Mouse (Mus musculus) megakaryocyte progenitor cell, adult 5-6 weeks (primary cell): Measurements from ENCODE around the gene Tmem232. TPM values are rescaled to one million over a fixed set of nuclear protein-coding genes. Genes with fewer than 3 reads are reported as not detected.
"Not testable (repeated sequence)": the region's sequence is repeated elsewhere in the genome, so short reads cannot be mapped to it uniquely, and the experiment has no call there.

Experiments used
- ATAC-seq: replicated peaks from 2 replicates; pipeline ENCODE4 v1.8.0; 2016; ENCODE audit warnings: mild to moderate bottlenecking, moderate TSS enrichment, inconsistent platforms; ENCODE audit not compliant: poor library complexity
- total RNA-seq, 2 experiments: library from RNA; stranded (forward) in 1 of 2; stranded (reverse) in 1 of 2; fragments of 157-497, 149-512 nt in 1 of 2; fragments of 200-1000 nt in 1 of 2; gene quantifications; 2 replicates each; pipeline versions ENCODE4 v1.2.3 to v1.2.4; 2015 to 2017

The Tmem232 gene
- total RNA-seq, 2 experiments from 2014 or later: not detected

DNA sequence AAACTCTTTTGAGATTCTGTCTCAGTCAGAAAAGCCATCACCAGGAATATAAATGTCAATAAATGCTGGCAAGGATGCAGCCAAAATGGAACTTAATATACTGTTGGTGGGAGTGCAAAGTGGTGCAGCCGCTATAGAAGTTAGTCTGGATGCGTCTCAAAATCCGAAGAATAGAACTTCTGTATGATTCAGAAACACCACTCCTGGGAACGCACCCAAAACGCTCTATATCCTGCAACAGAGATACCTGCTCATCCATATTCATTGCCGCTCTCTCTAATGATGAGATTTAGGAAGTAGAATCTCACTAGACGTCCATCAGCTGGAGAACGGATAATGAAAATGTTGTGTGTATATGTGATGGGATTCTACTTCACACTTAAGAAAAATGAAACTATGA is 290.3 kb downstream of the Tmem232 start:
- no peak for ATAC-seq

DNA sequence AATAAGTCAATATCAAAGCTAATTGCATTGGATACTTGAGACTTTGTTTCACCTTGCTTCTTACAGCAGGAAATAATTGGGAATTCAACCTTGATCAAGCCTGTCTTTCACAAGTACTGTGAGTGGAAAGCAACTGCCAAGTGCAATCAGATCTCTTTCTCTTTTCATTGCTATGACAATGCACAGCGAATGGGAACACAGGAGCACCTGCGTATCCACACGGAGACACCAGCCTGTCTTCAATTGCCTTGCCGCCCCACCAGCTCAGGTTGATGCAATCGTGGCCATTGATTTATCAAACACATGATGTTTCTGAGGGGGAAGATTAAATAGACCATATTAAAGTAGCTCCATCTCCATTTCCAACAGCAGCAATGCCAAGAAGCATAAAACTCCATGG is 296.9 kb downstream of the Tmem232 start:
- no peak for ATAC-seq

DNA sequence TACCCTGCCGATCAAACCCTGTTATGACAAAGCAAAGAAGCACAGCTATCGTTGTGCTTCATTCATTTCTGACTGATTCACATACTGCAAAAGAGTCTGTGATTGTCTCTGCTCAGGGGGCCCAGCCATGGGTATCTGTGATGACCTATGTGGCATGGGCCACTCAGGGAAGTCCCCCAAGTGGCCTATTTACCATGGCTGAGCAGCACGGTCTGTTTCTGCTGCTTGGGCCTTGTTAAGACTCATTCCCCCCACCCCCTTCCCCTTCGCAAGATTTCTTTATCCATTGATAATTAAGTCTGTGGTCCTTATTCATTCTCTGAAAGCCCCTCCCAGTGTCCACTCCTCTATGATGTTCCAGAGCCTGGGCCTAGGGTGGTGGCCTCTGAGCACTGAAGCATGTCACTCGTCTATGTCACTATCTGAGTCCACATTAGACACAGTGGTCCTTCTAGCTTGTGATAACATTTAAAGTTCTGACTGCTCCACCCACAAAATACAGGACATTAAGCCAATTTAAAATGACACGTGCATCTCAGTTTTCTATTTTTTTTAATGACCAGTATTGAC is 315.1 kb downstream of the Tmem232 start:
- no peak for ATAC-seq

- not testable (repeated sequence) for ATAC-seq
Measured at GRCm38 (mm10) chr17:65221687-65222086, 318.9 kb downstream of the Tmem232 start.

Other genes starting within 250 kb of the Tmem232 start
- 195 and 214 TPM in 2 replicates for gene Vapa, start 72.8 kb upstream of the Tmem232 start, total RNA-seq (2015)
- gene Vapa, start 72.8 kb upstream of the Tmem232 start, total RNA-seq (2017): 141 and 147 TPM in 2 replicates
- gene Txndc2, start 101.4 kb upstream of the Tmem232 start, total RNA-seq (2015): 0.17 and 0.22 TPM in 2 replicates
- not detected in 2 replicates for gene Txndc2, start 101.4 kb upstream of the Tmem232 start, total RNA-seq (2017)
- 44.3 and 46.2 TPM in 2 replicates for gene Rab31, start 232.0 kb upstream of the Tmem232 start, total RNA-seq (2015)
- 73.3 and 75.1 TPM in 2 replicates for gene Rab31, start 232.0 kb upstream of the Tmem232 start, total RNA-seq (2017)
- gene Ppp4r1, start 241.8 kb upstream of the Tmem232 start, total RNA-seq (2015): 39.9 and 44.5 TPM in 2 replicates
- gene Ppp4r1, start 241.8 kb upstream of the Tmem232 start, total RNA-seq (2017): 48.1 and 65.4 TPM in 2 replicates